ENCODE assay signal across 24 mouse cellular contexts in genomic region chr11:21041201-21041600, GRCm38 (mm10). TPM values are rescaled to one million over a fixed set of nuclear protein-coding genes. Genes with fewer than 3 reads are reported as not detected.
DNase-seq lines count a peak whose midpoint lies in the region; ATAC-seq and TF ChIP-seq lines count a peak whose summit lies in the region.
"Had no signal": no experiment of that assay in that cellular context is flagged by ENCODE, and none has a peak within 500 bp of the region (broad histone marks: within the 10 kb centered on the region; RNA-seq: fewer than 3 reads in every experiment).

No protein-coding gene starts in this region.

- no peak for DNase-seq in cerebellum, adult 11 months
- peak; percentile 19 to 54 for DNase-seq in cerebellum, adult 2 months
- no peak for DNase-seq in cerebellum, adult 8-10 months
- DNase-seq in cerebellum, postnatal 10 days: peak; percentile 45 to 49
- DNase-seq in cerebellum, adult 11-12 months: no peak
- DNase-seq in layer of hippocampus, adult 2 months (ENCODE audit: low spot score in 2 of 2): no peak
- DNase-seq in layer of hippocampus, adult 9-10 months (ENCODE audit: low spot score): no peak
- DNase-seq: adrenal gland, adult 8-10 months; adrenal gland, postnatal 14 days; adrenal gland, postnatal 36 days; B cell, adult 2 months; embryo, embryonic 11 days had no signal

- H3K27me3 ChIP-seq in cerebellum, adult 2 months (ENCODE audit: control insufficient read depth, insufficient read depth, low read length): no peaks in the 10 kb centered on the region
- H3K27me3 ChIP-seq: CH12.LX; embryonic facial prominence, embryonic 13.5 days; embryonic facial prominence, embryonic 15.5 days; Patski had no signal

- TF ChIP-seq CTCF in cerebellum, adult 2 months (IDR thresholded peaks at IDR 0.05; ENCODE audit: borderline replicate concordance, insufficient read depth, low read depth, low read length): no peak
- TF ChIP-seq CTCF in layer of hippocampus, adult 2 months (conservative IDR thresholded peaks at IDR 0.05): no peak

- WGBS in cerebellum, adult 2 months: 28% methylated on average over 5 of the region's 5 CpGs

- H3K4me3 ChIP-seq in cerebellum, adult 2 months (replicated peaks; ENCODE audit: insufficient read depth, low read depth, low read length): no peak overlapping the region
- H3K4me3 ChIP-seq in layer of hippocampus, adult 2 months: no peak overlapping the region
- H3K4me3 ChIP-seq: embryonic facial prominence, embryonic 13.5 days; embryonic facial prominence, embryonic 15.5 days; erythroblast, embryonic 14.5 days; forebrain, embryonic 10.5 days; forebrain, embryonic 12.5 days had no signal

- no peak for TF ChIP-seq POLR2A in cerebellum, adult 2 months (IDR thresholded peaks at IDR 0.05; ENCODE audit: borderline replicate concordance, insufficient read depth, low read length)

- H3K4me1 ChIP-seq in cerebellum, adult 2 months (ENCODE audit: control insufficient read depth, insufficient read depth, low read length): no peaks in the 10 kb centered on the region
- H3K4me1 ChIP-seq: forebrain, embryonic 10.5 days had no signal

- no peak overlapping the region for H3K27ac ChIP-seq in cerebellum, adult 2 months (ENCODE audit: insufficient read depth, low read length)
- H3K27ac ChIP-seq in layer of hippocampus, adult 2 months: peak overlapping the region; percentile 65
- H3K27ac ChIP-seq: embryonic facial prominence, embryonic 13.5 days; embryonic facial prominence, embryonic 15.5 days; forebrain, embryonic 10.5 days; forebrain, embryonic 12.5 days had no signal

- peak; percentile 31; the same call in 1 of the 2 replicates for ATAC-seq in cerebellum, adult (ENCODE audit: insufficient number of reproducible peaks, low FRiP score, low TSS enrichment)
- ATAC-seq: activated CD4-positive, CD25-positive, alpha-beta regulatory T cell, adult 4 months; CD4-positive, CD25-positive, alpha-beta regulatory T cell, adult 4 months; forebrain, embryonic 14.5 days; forebrain, embryonic 16.5 days; Patski had no signal

RNA-seq across cellular contexts. Expression of gene Peli1, which starts 49.9 kb away (rescaled TPM):
- polyA plus RNA-seq in cerebellum, adult 2 months (2012; rRNA removed): 23.7 and 23.8 TPM in 2 replicates
- 10 to 100 TPM; 48.1 to 49.6 TPM for total RNA-seq in layer of hippocampus, adult 2 months (2021)

Comparison
In these comparisons a context has a peak if more than half of its experiments do, and no peak if none do; other contexts are left out.
1. DNase-seq: peak in cerebellum, adult 2 months (2 of 2) and cerebellum, postnatal 10 days (2 of 2); none in cerebellum, adult 11 months (single experiment), cerebellum, adult 8-10 months (single experiment), cerebellum, adult 11-12 months (single experiment), layer of hippocampus, adult 2 months (0 of 2) and layer of hippocampus, adult 9-10 months (single experiment).